In genomic region chr1:172058874-172059273, GRCm38 (mm10) we compare ENCODE assay signal across 20 mouse cellular contexts. TPM values are rescaled to one million over a fixed set of nuclear protein-coding genes. Genes with fewer than 3 reads are reported as not detected.
DNase-seq lines count a peak whose midpoint lies in the region; ATAC-seq and TF ChIP-seq lines count a peak whose summit lies in the region.
"Had no signal": no experiment of that assay in that cellular context is flagged by ENCODE, and none has a peak within 500 bp of the region (broad histone marks: within the 10 kb centered on the region; RNA-seq: fewer than 3 reads in every experiment).

No protein-coding gene starts in this region.

- peaks cover 46% of the 10 kb centered on the region for H3K4me1 ChIP-seq in embryonic facial prominence, embryonic 10.5 days
- H3K4me1 ChIP-seq in forebrain, embryonic 14.5 days (ENCODE audit: control insufficient read depth, insufficient read depth, low read length): peaks cover 19% of the 10 kb centered on the region
- H3K4me1 ChIP-seq in hindbrain, embryonic 16.5 days (ENCODE audit: control insufficient read depth, insufficient read depth, low read depth, low read length): peaks cover 9% of the 10 kb centered on the region

- H3K27me3 ChIP-seq in embryonic facial prominence, embryonic 10.5 days (replicated peaks; ENCODE audit: low read depth, poor library complexity, severe bottlenecking): peaks cover 41% of the 10 kb centered on the region
- 0 out of 2 replicates have a peak, but pooled peaks cover 3% of the 10 kb centered on the region for H3K27me3 ChIP-seq in forebrain, embryonic 14.5 days (replicated peaks; ENCODE audit: control insufficient read depth, insufficient read depth, low read length)
- H3K27me3 ChIP-seq in hindbrain, embryonic 16.5 days (replicated peaks; ENCODE audit: control insufficient read depth, insufficient read depth, low read length): no peaks in the 10 kb centered on the region

- 62% methylated on average over 7 of the region's 7 CpGs for WGBS in embryonic facial prominence, embryonic 10.5 days
- WGBS in forebrain, embryonic 14.5 days: 50% methylated on average over 7 of the region's 7 CpGs
- WGBS in hindbrain, embryonic 16.5 days: 42% methylated on average over 7 of the region's 7 CpGs

- H3K9ac ChIP-seq in forebrain, embryonic 14.5 days (ENCODE audit: low read length): no peak overlapping the region
- H3K9ac ChIP-seq in hindbrain, embryonic 16.5 days (ENCODE audit: low read depth, low read length): 0 out of 2 replicates have a peak overlapping the region, but pooled peaks have one; percentile 11
- H3K9ac ChIP-seq: heart, embryonic 13.5 days; liver, postnatal 0 days had no signal

- H3K4me3 ChIP-seq in layer of hippocampus, adult 2 months: no peak overlapping the region
- H3K4me3 ChIP-seq in embryonic facial prominence, embryonic 10.5 days: peak overlapping the region; percentile 12; the same call in 1 of the 2 replicates
- no peak overlapping the region for H3K4me3 ChIP-seq in forebrain, embryonic 14.5 days (ENCODE audit: low read depth, low read length)
- no peak overlapping the region for H3K4me3 ChIP-seq in hindbrain, embryonic 16.5 days (ENCODE audit: low read length)
- H3K4me3 ChIP-seq: heart, embryonic 13.5 days; limb, embryonic 13.5 days had no signal

- peak overlapping the region; percentile 53; the same call in 1 of the 2 replicates for H3K27ac ChIP-seq in layer of hippocampus, adult 2 months
- peak overlapping the region; percentile 61 for H3K27ac ChIP-seq in embryonic facial prominence, embryonic 10.5 days (replicated peaks)
- 0 out of 2 replicates have a peak overlapping the region, but pooled peaks have one; percentile 71 for H3K27ac ChIP-seq in forebrain, embryonic 14.5 days (ENCODE audit: low read depth, low read length)
- H3K27ac ChIP-seq in hindbrain, embryonic 16.5 days (ENCODE audit: low read depth, low read length): peak overlapping the region; percentile 52
- H3K27ac ChIP-seq: heart, embryonic 13.5 days; limb, embryonic 13.5 days; stomach, postnatal 0 days had no signal

- H3K9me3 ChIP-seq in embryonic facial prominence, embryonic 10.5 days: no peaks in the 10 kb centered on the region
- no peaks in the 10 kb centered on the region for H3K9me3 ChIP-seq in forebrain, embryonic 14.5 days (replicated peaks; ENCODE audit: control insufficient read depth, low read length)
- no peaks in the 10 kb centered on the region for H3K9me3 ChIP-seq in hindbrain, embryonic 16.5 days (ENCODE audit: control insufficient read depth, low read length)
- H3K9me3 ChIP-seq: heart, embryonic 13.5 days; limb, embryonic 13.5 days had no signal

- no peak for ATAC-seq in forebrain, embryonic 14.5 days
- ATAC-seq in hindbrain, embryonic 16.5 days: no peak
- ATAC-seq in megakaryocyte, adult 5-6 weeks (ENCODE audit: poor library complexity, severe bottlenecking): no peak
- ATAC-seq: liver, postnatal 0 days had no signal

- DNase-seq in layer of hippocampus, adult 2 months (ENCODE audit: low spot score in 2 of 2): no peak
- DNase-seq in layer of hippocampus, adult 9-11 months: no peak
- no peak for DNase-seq in embryonic facial prominence, embryonic 10.5 days (ENCODE audit: low spot score)
- DNase-seq in forebrain, embryonic 14.5 days (ENCODE audit: low spot score): no peak
- no peak for DNase-seq in frontal cortex, adult 2 months (ENCODE audit: extremely low spot score in 1 of 2, low spot score in 1 of 2)
- DNase-seq in kidney, adult 8-10 months: no peak
- DNase-seq: heart, postnatal 4 days; kidney, adult 11 months; kidney, postnatal 25 days; layer of hippocampus, postnatal 36 days; liver, postnatal 0 days; spleen, adult 18-20 months; thymus, postnatal 4 days had no signal

- TF ChIP-seq CTCF in layer of hippocampus, adult 2 months (conservative IDR thresholded peaks at IDR 0.05): no peak

- H3K36me3 ChIP-seq in embryonic facial prominence, embryonic 10.5 days (replicated peaks): 0 out of 2 replicates have a peak, but pooled peaks cover 3% of the 10 kb centered on the region
- no peaks in the 10 kb centered on the region; the same call in 1 of the 2 replicates for H3K36me3 ChIP-seq in forebrain, embryonic 14.5 days (ENCODE audit: control insufficient read depth, insufficient read depth, low read length)
- no peaks in the 10 kb centered on the region for H3K36me3 ChIP-seq in hindbrain, embryonic 16.5 days (ENCODE audit: control insufficient read depth, insufficient read depth, low read length)
- H3K36me3 ChIP-seq: limb, embryonic 13.5 days had no signal

- no peak overlapping the region for H3K4me2 ChIP-seq in forebrain, embryonic 14.5 days (ENCODE audit: low read length)
- H3K4me2 ChIP-seq in hindbrain, embryonic 16.5 days (ENCODE audit: low read length): no peak overlapping the region
- H3K4me2 ChIP-seq: heart, embryonic 13.5 days; limb, embryonic 13.5 days had no signal

RNA-seq across cellular contexts. Expression of gene Nhlh1, which starts 1.5 kb away (rescaled TPM):
- 1 to 10 TPM in 1 of 2 experiments, under 1 TPM in 1; 0.79 to 1.2 TPM for total RNA-seq in layer of hippocampus, adult 2 months (2021)
- 4.1 and 4.7 TPM in 2 replicates for polyA plus RNA-seq in embryonic facial prominence, embryonic 10.5 days (2016; fragmentation: Nextera tagmentation; extraction: Ambion mirVana)
- polyA plus RNA-seq in forebrain, embryonic 14.5 days (2014; fragmentation: Nextera tagmentation; extraction: Ambion mirVana): 4.5 and 7.4 TPM in 2 replicates
- polyA plus RNA-seq in hindbrain, embryonic 16.5 days (2015; fragmentation: Nextera tagmentation; extraction: Ambion mirVana): 2.6 and 3.2 TPM in 2 replicates
- polyA plus RNA-seq in frontal cortex, adult 2 months (2012; rRNA removed): 0.30 and 0.50 TPM in 2 replicates
- total RNA-seq in megakaryocyte, adult 5-6 weeks (2015): not detected in 2 replicates
- not detected in 2 replicates for total RNA-seq in megakaryocyte, adult 5-6 weeks (2017)
- total RNA-seq: gastrocnemius, adult 18-20 months; granulocyte monocyte progenitor cell, adult 5-6 weeks; heart, postnatal 4 days had no signal
- polyA plus RNA-seq: heart, embryonic 13.5 days; limb, embryonic 13.5 days; liver, postnatal 0 days; stomach, postnatal 0 days had no signal

RNA-seq across cellular contexts. Expression of gene Copa, which starts 23.5 kb away (rescaled TPM):
- total RNA-seq in layer of hippocampus, adult 2 months (2021): 100 to 1,000 TPM; 146 to 147 TPM
- polyA plus RNA-seq in embryonic facial prominence, embryonic 10.5 days (2016; fragmentation: Nextera tagmentation; extraction: Ambion mirVana): 185 and 189 TPM in 2 replicates
- polyA plus RNA-seq in forebrain, embryonic 14.5 days (2014; fragmentation: Nextera tagmentation; extraction: Ambion mirVana): 123 and 148 TPM in 2 replicates
- 181 and 214 TPM in 2 replicates for polyA plus RNA-seq in hindbrain, embryonic 16.5 days (2015; fragmentation: Nextera tagmentation; extraction: Ambion mirVana)
- 114 and 122 TPM in 2 replicates for polyA plus RNA-seq in frontal cortex, adult 2 months (2012; rRNA removed)
- 120 and 132 TPM in 2 replicates for total RNA-seq in megakaryocyte, adult 5-6 weeks (2015)
- total RNA-seq in megakaryocyte, adult 5-6 weeks (2017): 122 and 132 TPM in 2 replicates

RNA-seq across cellular contexts. Expression of gene Ncstn, which starts 23.7 kb away (rescaled TPM):
- 10 to 100 TPM; 58.1 to 63.3 TPM for total RNA-seq in layer of hippocampus, adult 2 months (2021)
- polyA plus RNA-seq in embryonic facial prominence, embryonic 10.5 days (2016; fragmentation: Nextera tagmentation; extraction: Ambion mirVana): 92.1 and 98.5 TPM in 2 replicates
- polyA plus RNA-seq in forebrain, embryonic 14.5 days (2014; fragmentation: Nextera tagmentation; extraction: Ambion mirVana): 81.3 and 93.7 TPM in 2 replicates
- polyA plus RNA-seq in hindbrain, embryonic 16.5 days (2015; fragmentation: Nextera tagmentation; extraction: Ambion mirVana): 110 and 121 TPM in 2 replicates
- polyA plus RNA-seq in frontal cortex, adult 2 months (2012; rRNA removed): 82.6 and 88.1 TPM in 2 replicates
- total RNA-seq in megakaryocyte, adult 5-6 weeks (2015): 81.2 and 87.8 TPM in 2 replicates
- 39.8 and 45.5 TPM in 2 replicates for total RNA-seq in megakaryocyte, adult 5-6 weeks (2017)

RNA-seq across cellular contexts. Expression of gene Vangl2, which starts 30.6 kb away (rescaled TPM):
- 10 to 100 TPM; 15.0 to 18.2 TPM for total RNA-seq in layer of hippocampus, adult 2 months (2021)
- polyA plus RNA-seq in embryonic facial prominence, embryonic 10.5 days (2016; fragmentation: Nextera tagmentation; extraction: Ambion mirVana): 28.3 and 35.3 TPM in 2 replicates
- polyA plus RNA-seq in forebrain, embryonic 14.5 days (2014; fragmentation: Nextera tagmentation; extraction: Ambion mirVana): 45.1 and 55.8 TPM in 2 replicates
- 39.9 and 50.1 TPM in 2 replicates for polyA plus RNA-seq in hindbrain, embryonic 16.5 days (2015; fragmentation: Nextera tagmentation; extraction: Ambion mirVana)
- polyA plus RNA-seq in frontal cortex, adult 2 months (2012; rRNA removed): 11.5 and 13.4 TPM in 2 replicates
- 2.1 and 2.8 TPM in 2 replicates for total RNA-seq in megakaryocyte, adult 5-6 weeks (2015)
- 1.8 and 2.5 TPM in 2 replicates for total RNA-seq in megakaryocyte, adult 5-6 weeks (2017)
